Mouse (Mus musculus): ENCODE measurements around the gene Lhx6. TPM values are rescaled to one million over a fixed set of nuclear protein-coding genes. Genes with fewer than 3 reads are reported as not detected.

Lhx6 gene
- total RNA-seq, 2 experiments from 2014 or later = 16.3 to 19.6 TPM

DNA sequence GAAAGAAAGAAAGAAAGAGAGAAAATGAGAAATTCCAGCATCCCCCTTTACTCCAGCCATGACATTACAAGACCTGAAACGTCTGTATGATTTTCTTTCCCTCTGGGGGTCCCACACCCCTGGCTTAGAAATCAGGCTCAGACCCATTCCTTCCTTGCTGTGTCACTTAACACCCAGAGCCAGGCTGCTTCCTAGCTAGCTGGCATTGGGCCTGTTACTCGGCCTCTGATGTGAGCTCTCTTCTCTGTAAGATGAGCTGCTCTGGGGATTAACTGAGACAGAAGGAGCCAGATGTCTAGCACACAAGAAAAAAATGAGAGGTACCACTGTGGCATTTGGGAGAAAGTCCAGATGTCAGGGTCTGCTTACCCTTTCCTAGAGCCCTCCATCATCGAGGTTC, 49.0 kb downstream of the Lhx6 start:
- TF ChIP-seq CTCF (IDR thresholded peaks at IDR 0.05) = no peak
- no peak for DNase-seq (ENCODE audit: extremely low spot score in 1 of 2, low spot score in 2 of 2)
- intact Hi-C loops (cut with DNase I) = no loop called here
- Histone ChIP-seq H3K27ac (no peak overlapping the region), H3K4me3 (no peak overlapping the region)

DNA sequence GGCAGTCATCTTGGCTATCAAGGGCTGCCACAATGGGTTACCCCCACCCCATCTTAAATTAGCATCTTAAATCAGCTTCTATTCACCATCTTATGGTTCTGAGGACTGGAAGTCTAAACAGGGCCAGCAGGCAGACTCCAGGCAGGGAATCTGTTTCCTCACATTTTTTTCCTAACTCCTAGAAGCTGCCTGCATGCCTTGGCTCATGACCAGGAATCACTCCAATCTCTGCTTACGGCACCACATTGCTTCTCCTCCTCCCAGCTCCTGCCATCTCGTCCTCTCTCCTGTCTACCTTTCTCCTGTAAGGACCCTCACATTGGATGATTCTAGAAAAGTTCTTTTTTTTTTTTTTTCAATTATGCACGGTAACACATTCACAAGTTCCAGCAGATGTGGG, 52.0 kb downstream of the Lhx6 start:
- TF ChIP-seq CTCF (IDR thresholded peaks at IDR 0.05) = no peak
- DNase-seq (ENCODE audit: extremely low spot score in 1 of 2, low spot score in 2 of 2) = peak in 1 of 2 experiments; percentile 17
- Histone ChIP-seq H3K27ac (no peak overlapping the region), H3K4me3 (no peak overlapping the region)
- intact Hi-C loops (cut with DNase I) = no loop called here

DNA sequence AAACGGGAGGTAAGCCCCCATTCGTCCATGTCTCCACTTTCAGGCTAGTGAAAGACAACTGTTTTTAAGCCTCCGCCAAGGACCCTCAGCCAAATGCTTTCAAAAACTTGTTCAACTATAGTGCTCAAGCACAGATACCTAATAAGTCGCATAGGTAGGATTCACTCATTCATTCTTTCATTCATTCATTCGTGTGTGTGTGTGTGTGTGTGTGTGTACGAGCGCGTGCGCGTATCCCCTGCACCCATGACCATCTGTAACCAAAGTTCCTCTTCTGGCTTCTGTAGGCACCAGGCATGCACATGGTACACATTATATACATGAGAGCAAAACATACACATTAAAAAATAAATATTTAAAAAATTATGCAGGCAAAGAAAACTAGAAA, 55.6 kb downstream of the Lhx6 start:
- peak overlapping the region; percentile 63 for H3K4me3 ChIP-seq
- TF ChIP-seq CTCF (IDR thresholded peaks at IDR 0.05) = no peak
- no peak for DNase-seq (ENCODE audit: extremely low spot score in 1 of 2, low spot score in 2 of 2)
- no peak overlapping the region for H3K27ac ChIP-seq
- intact Hi-C loops (cut with DNase I) = loop anchor here (2.0 kb wide), 1 partner anchor 87 kb away; the partner anchor contains the start of genes Mrrf and Rbm18

DNA sequence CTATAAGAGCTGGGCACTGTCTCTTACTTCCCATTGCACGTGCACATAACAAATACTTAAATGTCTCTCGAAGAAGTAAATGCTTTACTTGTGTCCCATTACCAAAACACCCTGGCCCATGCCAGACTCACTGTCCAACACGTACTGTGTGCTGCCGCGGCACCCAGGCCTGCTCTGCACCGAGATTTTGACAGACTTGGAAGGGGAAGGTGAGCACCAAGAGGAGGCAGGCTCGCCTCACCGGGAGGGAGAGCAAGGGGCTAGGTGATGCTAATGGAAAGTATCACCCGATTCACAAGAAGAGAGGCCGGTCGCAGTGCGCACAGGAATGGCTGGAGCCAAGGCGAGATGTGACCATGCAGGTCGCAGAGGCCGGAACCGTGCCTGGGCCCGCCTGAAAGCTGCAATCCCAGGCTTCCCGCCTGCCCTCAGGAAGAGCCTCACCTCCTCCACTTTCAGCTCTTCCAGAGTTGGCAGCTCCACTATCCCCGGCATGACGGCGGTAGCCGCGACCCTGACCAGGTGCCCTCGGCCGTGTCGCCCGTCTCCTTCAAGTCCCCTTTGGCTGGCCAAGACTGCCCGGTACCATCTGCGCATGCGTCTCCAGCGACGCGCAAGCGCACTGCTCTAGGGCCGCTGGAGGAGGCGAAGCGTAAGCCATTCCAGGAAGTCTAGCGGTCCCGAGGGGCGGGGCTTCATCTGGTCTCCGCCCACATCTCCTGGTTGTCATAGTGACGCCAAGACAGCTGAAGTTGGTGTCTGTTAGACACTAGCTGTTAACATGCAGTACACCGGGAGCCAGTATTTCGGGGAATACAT, 56.3 kb downstream of the Lhx6 start, which contains the start of the genes Ndufa8 and Morn5:
Gene Ndufa8 (minus strand): TSS at position 659 of the 819 bp plus-strand sequence.
Gene Morn5 (plus strand): TSS at position 711 of the 819 bp plus-strand sequence.
- intact Hi-C loops (cut with DNase I) = loop anchor here (1.0 to 2.0 kb wide), 2 partner anchors 39 to 88 kb away; partner anchors contain the start of genes Mrrf and Rbm18
- peak; percentile 98 to 99 for DNase-seq (ENCODE audit: extremely low spot score in 1 of 2, low spot score in 2 of 2)
- TF ChIP-seq CTCF (IDR thresholded peaks at IDR 0.05) = no peak
- H3K27ac ChIP-seq = peak within 1 kb of the TSS; percentile 91
- H3K4me3 ChIP-seq = peak within 1 kb of the TSS; percentile 63

DNA sequence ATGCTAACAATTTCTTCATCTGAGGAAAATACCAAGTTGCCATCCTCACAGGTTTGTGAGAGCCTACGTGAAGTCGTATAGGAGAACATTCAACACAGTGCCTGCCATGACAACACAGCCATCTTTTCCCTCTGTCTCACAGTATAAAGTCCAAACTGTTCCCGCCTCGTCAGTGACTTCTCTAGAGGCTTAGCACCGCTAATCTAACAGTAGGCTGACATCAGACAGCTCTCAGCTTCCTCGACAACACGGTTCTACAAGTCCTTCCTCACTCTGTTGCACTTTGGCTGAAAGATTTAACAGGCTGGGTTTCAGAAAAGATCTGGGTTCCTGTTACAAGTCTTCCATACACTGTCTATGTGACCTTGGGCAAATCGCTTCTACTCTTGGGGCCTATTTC, 57.0 kb downstream of the Lhx6 start:
- Histone ChIP-seq H3K27ac (no peak overlapping the region; the same call in 1 of the 2 replicates), H3K4me3 (peak overlapping the region; percentile 63)
- TF ChIP-seq CTCF (IDR thresholded peaks at IDR 0.05) = no peak
- intact Hi-C loops (cut with DNase I) = loop anchor here (1.0 to 2.0 kb wide), 2 partner anchors 38 to 89 kb away; partner anchors contain the start of genes Mrrf and Rbm18
- no peak for DNase-seq (ENCODE audit: extremely low spot score in 1 of 2, low spot score in 2 of 2)

DNA sequence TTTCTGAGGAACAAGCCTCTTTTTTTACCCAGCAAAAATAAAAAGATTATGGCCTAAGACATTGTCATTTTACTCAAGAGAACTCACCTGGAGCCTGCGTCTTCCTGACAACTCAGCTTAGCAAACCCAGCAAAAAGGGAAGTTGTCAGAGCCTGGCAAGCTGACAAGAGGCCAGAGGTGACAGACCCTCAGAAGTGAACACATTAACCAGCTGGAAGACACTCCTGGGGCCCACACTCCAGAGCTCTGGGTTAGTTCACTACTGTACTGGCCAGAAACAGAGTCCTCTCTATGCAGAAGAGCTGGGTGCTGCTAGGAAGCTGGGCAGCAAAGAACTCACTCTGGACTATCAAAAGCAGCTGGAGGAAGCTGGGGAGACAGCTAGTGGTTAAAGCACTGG, 64.3 kb downstream of the Lhx6 start:
- H3K27ac ChIP-seq = no peak overlapping the region
- intact Hi-C loops (cut with DNase I) = no loop called here
- no peak for TF ChIP-seq CTCF (IDR thresholded peaks at IDR 0.05)
- H3K4me3 ChIP-seq = no peak overlapping the region
- no peak for DNase-seq (ENCODE audit: extremely low spot score in 1 of 2, low spot score in 2 of 2)

DNA sequence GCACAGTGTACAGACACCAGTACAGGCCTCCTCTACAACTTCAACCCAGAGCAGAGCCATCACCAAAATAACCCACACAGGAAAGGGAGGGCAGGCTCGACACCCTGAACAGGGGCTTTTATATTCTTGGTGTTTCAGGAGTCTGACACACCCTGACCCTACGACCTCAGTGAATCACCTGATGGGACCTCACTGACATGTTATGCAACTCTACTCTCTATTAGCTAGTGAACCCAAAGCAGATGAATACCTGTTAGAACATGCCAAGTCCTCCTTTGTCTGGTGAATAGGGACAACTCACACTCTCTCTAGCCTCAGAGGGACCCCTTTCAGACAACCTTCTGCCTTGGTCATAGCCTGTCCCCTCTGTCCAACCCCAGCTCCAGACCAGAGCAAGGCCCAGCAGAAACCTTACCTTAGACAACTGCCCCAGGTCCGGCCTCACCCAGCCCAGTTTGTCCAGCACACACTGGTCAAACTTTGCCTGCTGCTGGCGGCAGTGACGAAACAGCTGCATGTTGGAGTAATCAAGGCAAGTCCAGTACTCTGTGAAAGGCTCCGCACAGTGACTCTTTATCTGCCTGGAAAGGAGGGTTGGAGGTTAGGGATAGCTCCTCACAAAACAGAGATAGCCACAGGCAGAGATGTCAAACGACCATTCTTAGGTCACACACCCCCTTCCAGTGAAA, 65.8 kb downstream of the Lhx6 start:
- intact Hi-C loops (cut with DNase I) = no loop called here
- DNase-seq (ENCODE audit: extremely low spot score in 1 of 2, low spot score in 2 of 2) = no peak
- no peak overlapping the region for H3K4me3 ChIP-seq
- TF ChIP-seq CTCF (IDR thresholded peaks at IDR 0.05) = no peak
- no peak overlapping the region for H3K27ac ChIP-seq

DNA sequence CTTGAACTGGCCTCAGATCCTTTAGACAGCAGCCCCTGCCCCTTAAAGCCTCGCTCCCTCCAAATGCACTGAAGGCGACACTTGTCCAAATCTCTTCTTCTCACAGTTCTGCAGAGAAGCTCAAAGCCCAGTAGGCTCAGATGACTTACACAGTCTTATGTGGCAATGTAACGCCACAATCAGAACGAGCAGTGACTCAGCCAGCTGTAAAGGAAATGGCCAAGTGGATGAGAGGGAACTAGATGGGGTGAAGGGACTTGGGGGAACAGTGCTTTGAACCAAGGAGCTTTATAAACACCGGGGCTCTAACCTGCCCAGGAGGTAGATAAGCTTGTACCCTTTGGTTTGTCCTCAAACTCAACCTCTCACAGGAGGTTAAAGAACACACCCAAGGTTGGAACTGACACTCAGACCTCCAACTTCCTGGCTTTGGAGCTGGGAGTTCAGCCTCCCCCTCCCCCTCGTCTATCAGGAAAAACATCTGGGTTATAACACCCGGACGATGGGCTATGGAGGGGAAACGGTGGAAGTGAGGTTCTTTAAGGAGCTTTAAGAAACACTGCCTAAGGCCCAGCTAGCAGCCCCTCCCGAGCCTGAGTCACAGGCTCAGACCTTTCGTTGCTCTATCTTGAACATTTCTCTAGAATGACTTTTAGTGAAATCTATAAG, 69.7 kb downstream of the Lhx6 start:
- no peak overlapping the region for H3K4me3 ChIP-seq
- H3K27ac ChIP-seq = no peak overlapping the region
- no peak for TF ChIP-seq CTCF (IDR thresholded peaks at IDR 0.05)
- no peak for DNase-seq (ENCODE audit: extremely low spot score in 1 of 2, low spot score in 2 of 2)
- intact Hi-C loops (cut with DNase I) = no loop called here

DNA sequence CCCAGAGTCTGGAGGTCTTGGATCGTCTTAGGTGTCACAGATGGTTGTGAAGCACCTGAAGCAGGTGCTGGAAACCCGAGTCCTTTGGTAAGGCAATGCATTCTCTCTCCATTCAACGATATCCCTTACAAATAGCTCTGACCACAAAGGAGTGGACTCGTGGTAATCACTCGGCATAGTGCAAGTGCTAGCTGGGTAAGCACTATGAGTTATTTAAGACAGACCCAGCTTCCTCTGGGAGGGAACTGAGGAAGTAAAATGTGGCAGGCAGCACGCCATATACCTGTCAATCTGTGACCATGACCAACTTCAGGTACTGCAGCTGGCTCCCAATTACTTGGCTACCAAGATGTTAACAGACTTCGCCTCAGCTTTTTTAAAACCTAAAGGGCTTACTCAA, 70.3 kb downstream of the Lhx6 start:
- H3K4me3 ChIP-seq = no peak overlapping the region
- intact Hi-C loops (cut with DNase I) = no loop called here
- no peak overlapping the region for H3K27ac ChIP-seq
- TF ChIP-seq CTCF (IDR thresholded peaks at IDR 0.05) = no peak
- no peak for DNase-seq (ENCODE audit: extremely low spot score in 1 of 2, low spot score in 2 of 2)

DNA sequence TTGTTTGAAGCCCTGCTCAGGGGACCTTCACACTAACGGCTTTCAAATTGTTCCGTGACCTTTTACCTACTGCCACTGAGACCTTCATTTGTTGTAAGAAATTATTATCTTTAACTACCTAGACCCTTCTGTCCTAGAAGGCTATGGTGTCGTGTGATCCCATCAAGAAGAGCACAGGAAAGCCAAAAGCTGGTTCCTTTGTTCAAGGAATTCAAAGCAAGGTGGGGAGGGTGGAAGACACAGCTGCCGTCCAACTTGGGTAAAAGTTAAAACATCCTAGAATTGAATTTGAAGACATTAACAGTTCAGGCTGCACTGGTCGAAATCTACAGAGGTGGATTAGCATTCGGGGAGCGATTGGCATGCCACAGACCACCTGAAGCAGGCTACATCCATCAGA, 71.2 kb downstream of the Lhx6 start:
- no peak for DNase-seq (ENCODE audit: extremely low spot score in 1 of 2, low spot score in 2 of 2)
- Histone ChIP-seq H3K27ac (no peak overlapping the region), H3K4me3 (no peak overlapping the region)
- intact Hi-C loops (cut with DNase I) = no loop called here
- no peak for TF ChIP-seq CTCF (IDR thresholded peaks at IDR 0.05)

DNA sequence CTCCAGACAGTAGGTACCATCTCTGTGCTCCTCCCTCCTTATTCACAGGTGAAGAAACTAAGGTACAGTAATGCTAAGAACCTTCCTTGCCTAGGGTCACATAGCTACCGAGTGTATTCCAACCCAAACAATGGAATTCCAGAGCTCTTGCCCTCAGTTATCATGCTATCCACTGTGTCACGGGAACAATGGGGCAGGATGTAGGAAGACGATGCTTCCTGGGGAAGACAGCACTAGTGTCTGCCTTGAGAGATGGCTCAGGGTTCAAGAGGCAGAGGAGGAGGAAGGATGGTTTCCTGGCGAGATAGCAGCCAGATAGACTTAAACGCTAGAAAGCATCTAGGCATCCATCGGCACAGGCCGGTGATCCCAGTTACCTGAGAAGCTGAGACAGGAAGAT, 72.3 kb downstream of the Lhx6 start:
- no peak for TF ChIP-seq CTCF (IDR thresholded peaks at IDR 0.05)
- intact Hi-C loops (cut with DNase I) = no loop called here
- Histone ChIP-seq H3K4me3 (no peak overlapping the region), H3K27ac (no peak overlapping the region)
- no peak for DNase-seq (ENCODE audit: extremely low spot score in 1 of 2, low spot score in 2 of 2)

Other genes starting within 250 kb of the Lhx6 start
- 10 to 100 TPM; 40.2 to 42.2 TPM for gene Ttll11, start 125.5 kb downstream of the Lhx6 start, total RNA-seq (2021)
- 100 to 1,000 TPM; 185 to 195 TPM for gene Ndufa8, start 56.0 kb downstream of the Lhx6 start, total RNA-seq (2021)
- 1 to 10 TPM; 1.0 to 1.4 TPM for gene Morn5, start 56.0 kb downstream of the Lhx6 start, total RNA-seq (2021)
- 10 to 100 TPM; 14.6 to 18.7 TPM for gene Mrrf, start 31.0 kb upstream of the Lhx6 start, total RNA-seq (2021)
- 10 to 100 TPM; 47.9 to 48.9 TPM for gene Rbm18, start 31.4 kb upstream of the Lhx6 start, total RNA-seq (2021)
- 10 to 100 TPM; 16.9 to 21.3 TPM for gene Ptgs1, start 125.0 kb upstream of the Lhx6 start, total RNA-seq (2021)

All from left cerebral cortex, adult 2 months (tissue).